Mouse (Mus musculus) megakaryocyte, embryonic 14.5 days (primary cell): ENCODE data around the gene 2410015M20Rik. TPM values are rescaled to one million over a fixed set of nuclear protein-coding genes. Genes with fewer than 3 reads are reported as not detected.
"Not testable (repeated sequence)": the region's sequence is repeated elsewhere in the genome, so short reads cannot be mapped to it uniquely, and the experiment has no call there.

Source experiments
- H3K27me3 ChIP-seq: replicated peaks from 2 replicates; pipeline ENCODE3; 2012; ENCODE audit warnings: inconsistent platforms
- H3K36me3 ChIP-seq: replicated peaks from 2 replicates; pipeline ENCODE3; 2012; ENCODE audit warnings: low read length, inconsistent platforms, mixed read lengths
- H3K4me1 ChIP-seq: 2 replicates; pipeline ENCODE4 v1.6.1; 2012; ENCODE audit warnings: inconsistent platforms
- H3K4me3 ChIP-seq: replicated peaks from 2 replicates; pipeline ENCODE3; 2012; ENCODE audit warnings: moderate library complexity, mild to moderate bottlenecking, inconsistent platforms
- H3K9me3 ChIP-seq: 2 replicates; pipeline ENCODE4 v1.6.1; 2012; ENCODE audit warnings: inconsistent platforms
- FLI1 ChIP-seq: IDR thresholded peaks from 2 replicates; pipeline ENCODE4 v1.6.1; 2012; ENCODE audit warnings: low read length, inconsistent platforms, mixed read lengths
- GATA1 ChIP-seq: IDR thresholded peaks from 3 replicates; pipeline ENCODE4 v1.6.1; 2012; ENCODE audit warnings: mixed read lengths, low read length, inconsistent platforms, borderline replicate concordance
- polyA plus RNA-seq: library from polyadenylated mRNA; stranded (reverse); fragments of >175 nt; gene quantifications from 2 replicates; pipeline ENCODE4 v1.2.3, GENCODE M21; 2012; ENCODE audit warnings: low replicate concordance; ENCODE audit not compliant: insufficient read depth

2410015M20Rik gene
- 90.4 and 344 TPM in 2 replicates for polyA plus RNA-seq

GRCm38 (mm10) chr17:56609452-56610171 lies at the start of gene 2410015M20Rik:
2410015M20Rik (minus strand) TSS chr17:56609771.
- H3K27me3 ChIP-seq = no peaks in the 10 kb centered on the region
- H3K4me3 ChIP-seq = peak within 1 kb of the TSS; percentile 94
- H3K36me3 ChIP-seq = peaks cover 44% of the 10 kb centered on the region
- peaks cover 73% of the 10 kb centered on the region for H3K4me1 ChIP-seq
- TF ChIP-seq FLI1 (no peak; the same call in 1 of the 2 replicates), GATA1 (no peak)
- H3K9me3 ChIP-seq = no peaks in the 10 kb centered on the region

DNA sequence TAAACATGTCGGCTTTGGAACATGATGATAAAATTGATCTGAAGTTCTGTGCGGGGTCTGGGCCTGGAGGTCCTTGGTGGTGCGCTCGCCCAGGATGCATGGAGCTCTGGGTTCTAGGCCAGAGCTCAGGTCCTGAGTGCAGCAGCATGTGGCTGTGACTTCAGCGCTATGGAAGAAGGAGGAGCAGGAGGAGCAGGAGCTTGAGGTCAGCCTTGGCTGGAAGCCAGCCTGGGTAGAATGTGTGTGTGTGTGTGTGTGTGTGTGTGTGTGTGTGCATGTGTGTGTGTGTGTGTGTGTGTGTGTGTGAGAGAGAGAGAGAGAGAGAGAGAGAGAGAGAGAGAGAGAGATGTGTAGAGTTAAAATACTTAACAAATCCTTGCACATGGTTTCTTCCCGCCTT lies 46.6 kb upstream of the 2410015M20Rik start:
- H3K27me3 ChIP-seq = peaks cover 84% of the 10 kb centered on the region
- no peaks in the 10 kb centered on the region for H3K9me3 ChIP-seq
- no peaks in the 10 kb centered on the region for H3K36me3 ChIP-seq
- no peak for TF ChIP-seq GATA1
- no peak for TF ChIP-seq FLI1
- peaks cover 8% of the 10 kb centered on the region; the same call in 1 of the 2 replicates for H3K4me1 ChIP-seq
- no peak overlapping the region for H3K4me3 ChIP-seq

DNA sequence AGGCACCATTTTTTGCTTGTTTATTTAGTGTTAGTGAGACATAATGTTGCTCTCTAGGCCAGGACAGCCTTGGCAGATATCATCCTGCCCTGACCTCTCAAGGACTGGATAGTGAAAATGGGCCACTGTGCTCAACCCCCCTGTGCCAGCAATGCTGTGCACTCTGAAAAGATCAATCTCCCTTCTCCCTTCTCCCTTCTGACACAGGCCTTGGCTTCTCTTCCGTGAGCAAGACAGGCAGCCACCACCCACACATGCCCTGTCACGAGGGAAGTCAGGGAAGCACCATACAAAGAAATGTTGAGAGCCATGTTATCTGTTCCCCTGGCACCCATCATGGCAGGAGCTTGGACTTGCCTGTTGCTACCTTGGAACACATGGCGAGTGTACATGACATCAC lies 45.7 kb upstream of the 2410015M20Rik start:
- no peak overlapping the region for H3K4me3 ChIP-seq
- H3K27me3 ChIP-seq = peaks cover 82% of the 10 kb centered on the region
- peaks cover 13% of the 10 kb centered on the region for H3K4me1 ChIP-seq
- no peaks in the 10 kb centered on the region for H3K36me3 ChIP-seq
- TF ChIP-seq GATA1 (no peak), FLI1 (no peak)
- no peaks in the 10 kb centered on the region for H3K9me3 ChIP-seq

DNA sequence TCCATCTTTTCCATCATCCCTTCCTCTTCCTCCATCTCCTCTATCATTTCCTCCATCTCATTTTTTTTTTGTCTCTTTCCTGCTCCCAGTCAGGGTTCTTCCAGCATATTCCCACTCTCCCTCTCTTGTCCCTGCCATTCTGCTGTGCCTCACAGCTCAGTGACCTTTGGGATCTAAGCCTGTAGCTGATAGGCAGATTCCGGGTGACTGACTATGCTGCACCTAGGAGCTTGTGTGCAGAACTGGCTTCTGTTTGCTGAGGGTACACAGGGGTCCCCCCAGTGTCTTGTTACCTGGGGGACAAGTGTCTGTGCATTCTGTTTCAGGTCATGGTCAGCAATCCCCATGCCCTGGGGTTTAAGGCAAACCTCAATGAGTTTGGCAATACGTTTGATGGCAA lies 45.2 kb upstream of the 2410015M20Rik start:
- H3K4me3 ChIP-seq = no peak overlapping the region
- peaks cover 18% of the 10 kb centered on the region for H3K4me1 ChIP-seq
- peaks cover 81% of the 10 kb centered on the region for H3K27me3 ChIP-seq
- TF ChIP-seq GATA1 = no peak
- no peak for TF ChIP-seq FLI1
- H3K9me3 ChIP-seq = no peaks in the 10 kb centered on the region
- no peaks in the 10 kb centered on the region for H3K36me3 ChIP-seq

GRCm38 (mm10) chr17:56651801-56652200 lies 42.2 kb upstream of the 2410015M20Rik start:
- no peak for TF ChIP-seq GATA1
- no peak for TF ChIP-seq FLI1
- Histone ChIP-seq H3K36me3 (no peaks in the 10 kb centered on the region), H3K4me3 (no peak overlapping the region), H3K27me3 (peaks cover 80% of the 10 kb centered on the region), H3K4me1 (peaks cover 24% of the 10 kb centered on the region), H3K9me3 (no peaks in the 10 kb centered on the region)

- H3K4me1 ChIP-seq = peaks cover 19% of the 10 kb centered on the region
- peaks cover 51% of the 10 kb centered on the region for H3K27me3 ChIP-seq
- no peaks in the 10 kb centered on the region for H3K9me3 ChIP-seq
- no peak for TF ChIP-seq FLI1
- TF ChIP-seq GATA1 = no peak
- no peak overlapping the region for H3K4me3 ChIP-seq
- no peaks in the 10 kb centered on the region for H3K36me3 ChIP-seq
These were observed 38.0 kb upstream of the 2410015M20Rik start for GRCm38 (mm10) chr17:56647546-56647945.

GRCm38 (mm10) chr17:56643237-56643636 lies 33.7 kb upstream of the 2410015M20Rik start:
- no peak overlapping the region for H3K4me3 ChIP-seq
- H3K27me3 ChIP-seq = peaks cover 48% of the 10 kb centered on the region
- TF ChIP-seq GATA1 (no peak), FLI1 (no peak)
- no peaks in the 10 kb centered on the region for H3K4me1 ChIP-seq
- no peaks in the 10 kb centered on the region for H3K36me3 ChIP-seq
- H3K9me3 ChIP-seq = peaks cover 16% of the 10 kb centered on the region

GRCm38 (mm10) chr17:56634023-56634422 lies 24.5 kb upstream of the 2410015M20Rik start:
- TF ChIP-seq GATA1 = no peak
- TF ChIP-seq FLI1 = no peak
- Histone ChIP-seq H3K36me3 (no peaks in the 10 kb centered on the region), H3K27me3 (peaks cover 54% of the 10 kb centered on the region), H3K9me3 (peaks cover 7% of the 10 kb centered on the region), H3K4me3 (no peak overlapping the region), H3K4me1 (no peaks in the 10 kb centered on the region; the same call in 1 of the 2 replicates)

- Histone ChIP-seq H3K27me3 (peaks cover 39% of the 10 kb centered on the region), H3K9me3 (peaks cover 5% of the 10 kb centered on the region; the same call in 1 of the 2 replicates), H3K36me3 (no peaks in the 10 kb centered on the region), H3K4me3 (no peak overlapping the region), H3K4me1 (peaks cover 16% of the 10 kb centered on the region)
- no peak for TF ChIP-seq FLI1
- no peak for TF ChIP-seq GATA1
These were observed 22.2 kb upstream of the 2410015M20Rik start for GRCm38 (mm10) chr17:56631807-56632206.

DNA sequence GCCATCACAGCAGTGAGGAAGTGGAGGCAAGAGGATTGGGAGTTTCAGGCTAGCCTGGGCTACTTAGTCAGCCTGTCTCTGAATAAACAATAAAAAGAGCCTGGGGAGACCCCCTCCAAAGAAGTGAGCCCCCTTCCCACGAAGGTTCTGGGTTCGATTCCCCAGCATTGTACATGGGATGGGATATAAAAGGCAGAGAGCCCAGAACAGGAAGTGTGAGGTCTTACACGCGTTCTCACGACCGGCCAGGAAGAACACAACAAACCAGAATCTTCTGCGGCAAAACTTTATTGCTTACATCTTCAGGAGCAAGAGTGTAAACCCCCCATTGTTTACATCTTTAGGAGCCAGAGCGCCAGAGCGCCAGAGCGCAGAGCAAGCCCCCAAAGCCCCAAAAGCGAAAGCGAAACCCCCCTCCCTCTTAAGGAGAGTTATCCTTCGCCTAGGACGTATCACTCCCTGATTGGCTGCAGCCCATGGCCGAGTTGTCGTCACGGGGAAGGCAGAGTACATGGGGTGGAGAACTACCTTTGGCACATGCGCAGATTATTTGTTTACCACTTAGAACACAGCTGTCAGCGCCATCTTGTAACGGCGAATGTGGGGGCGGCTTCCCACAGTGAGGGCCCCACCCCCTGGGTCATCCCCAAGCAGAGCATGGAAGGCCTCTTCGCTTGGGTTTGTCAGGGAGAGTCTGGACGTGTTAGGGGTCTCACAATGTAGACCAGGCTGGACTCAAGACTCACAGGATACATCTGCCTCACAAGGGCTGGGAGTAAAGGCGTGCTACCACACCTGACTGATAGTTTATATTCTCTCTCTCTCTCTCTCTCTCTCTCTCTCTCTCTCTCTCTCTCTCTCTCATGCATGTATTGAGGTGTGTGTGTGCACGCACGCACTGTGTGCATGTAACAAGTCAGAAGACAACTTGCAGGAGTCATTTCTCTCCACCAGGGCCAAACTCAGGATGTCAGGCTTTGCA lies 20.5 kb upstream of the 2410015M20Rik start:
- H3K4me1 ChIP-seq = peaks cover 30% of the 10 kb centered on the region
- H3K4me3 ChIP-seq = peak overlapping the region; percentile 21
- peaks cover 32% of the 10 kb centered on the region for H3K27me3 ChIP-seq
- H3K9me3 ChIP-seq, H3K36me3 ChIP-seq: not testable (repeated sequence)
